In genomic region chr11:83632744-83633143, GRCm38 (mm10) we compare ENCODE assay signal across 10 mouse cellular contexts. TPM values are rescaled to one million over a fixed set of nuclear protein-coding genes. Genes with fewer than 3 reads are reported as not detected.
A peak's percentile ranks its signal among the peaks of the same experiment; 100 is the strongest.
DNase-seq lines count a peak whose midpoint lies in the region; ATAC-seq and TF ChIP-seq lines count a peak whose summit lies in the region.
"Had no signal": no experiment of that assay in that cellular context is flagged by ENCODE, and none has a peak within 500 bp of the region (broad histone marks: within the 10 kb centered on the region; RNA-seq: fewer than 3 reads in every experiment).

No protein-coding gene starts in this region.

- DNase-seq in gastrocnemius, adult 2 months, result no peak
- no peak for DNase-seq in gastrocnemius, postnatal 4 days (ENCODE audit: low spot score in 2 of 2)
- peak; percentile 41 for DNase-seq in left cerebral cortex, postnatal 4 days
- DNase-seq in left cerebral cortex, postnatal 10 days (ENCODE audit: extremely low spot score in 1 of 2, low spot score in 2 of 2), result no peak
- peak; percentile 7 for DNase-seq in ES-CJ7 (ENCODE audit: low read depth, low spot score)
- no peak for DNase-seq in embryo, embryonic 9.5 days (ENCODE audit: extremely low spot score)
- no peak for DNase-seq in T-cell, adult 2 months (ENCODE audit: low spot score)

- peak; percentile 53 for ATAC-seq in megakaryocyte, adult 5-6 weeks (ENCODE audit: poor library complexity, severe bottlenecking)

- H3K27ac ChIP-seq in gastrocnemius, adult 2 months, result no peak overlapping the region

- TF ChIP-seq CTCF in gastrocnemius, adult 2 months (IDR thresholded peaks at IDR 0.05), result peak; percentile 21; the same call in 1 of the 2 replicates

- intact Hi-C loops in gastrocnemius, adult 2 months (cut with DNase I), result no loop called here
- intact Hi-C loops in left cerebral cortex, postnatal 4 days (cut with DNase I), result no loop called here
- intact Hi-C loops in left cerebral cortex, postnatal 10 days (cut with DNase I), result loop anchor here (5.0 kb wide), 1 partner anchor 75 kb away; no protein-coding TSS in a partner anchor

- no peak overlapping the region for H3K4me3 ChIP-seq in gastrocnemius, adult 2 months

RNA-seq across cellular contexts. Expression of gene Rpl9-ps1, which starts 12.7 kb away (rescaled TPM):
- not detected for total RNA-seq in gastrocnemius, adult 2 months (2021)
- not detected for total RNA-seq in gastrocnemius, postnatal 4 days (2021)
- total RNA-seq in left cerebral cortex, postnatal 4 days (2021), result not detected
- not detected for total RNA-seq in left cerebral cortex, postnatal 10 days (2021)
- total RNA-seq in megakaryocyte, adult 5-6 weeks (2015), result 1.0 TPM in 1 of 2 replicates, not detected in the other
- not detected in 2 replicates for total RNA-seq in megakaryocyte, adult 5-6 weeks (2017)
- total RNA-seq: G1E; gastrocnemius, adult 8-10 months had no signal

RNA-seq across cellular contexts. Expression of gene Ccl3, which starts 16.4 kb away (rescaled TPM):
- total RNA-seq in gastrocnemius, adult 2 months (2021), result not detected
- not detected for total RNA-seq in gastrocnemius, postnatal 4 days (2021)
- under 1 TPM in 1 of 2 experiments, not detected in 1; 0.64 TPM for total RNA-seq in left cerebral cortex, postnatal 4 days (2021)
- under 1 TPM in 1 of 2 experiments, not detected in 1; 0.81 TPM for total RNA-seq in left cerebral cortex, postnatal 10 days (2021)
- total RNA-seq in megakaryocyte, adult 5-6 weeks (2015), result 299 and 403 TPM in 2 replicates
- 184 and 222 TPM in 2 replicates for total RNA-seq in megakaryocyte, adult 5-6 weeks (2017)
- total RNA-seq: gastrocnemius, adult 8-10 months had no signal

RNA-seq across cellular contexts. Expression of gene Ccl4, which starts 29.6 kb away (rescaled TPM):
- total RNA-seq in gastrocnemius, adult 2 months (2021), result not detected
- under 1 TPM in 1 of 2 experiments, not detected in 1; 0.44 TPM for total RNA-seq in gastrocnemius, postnatal 4 days (2021)
- not detected for total RNA-seq in left cerebral cortex, postnatal 4 days (2021)
- not detected for total RNA-seq in left cerebral cortex, postnatal 10 days (2021)
- total RNA-seq in megakaryocyte, adult 5-6 weeks (2015), result 36.0 and 59.5 TPM in 2 replicates
- total RNA-seq in megakaryocyte, adult 5-6 weeks (2017), result 36.2 and 51.5 TPM in 2 replicates
- total RNA-seq: gastrocnemius, adult 8-10 months had no signal

RNA-seq across cellular contexts. Expression of gene Ccl6, which starts 39.9 kb away (rescaled TPM):
- total RNA-seq in gastrocnemius, adult 2 months (2021), result 1 to 10 TPM; 5.5 to 9.3 TPM
- 1 to 10 TPM; 2.9 to 3.7 TPM for total RNA-seq in gastrocnemius, postnatal 4 days (2021)
- 1 to 10 TPM; 1.4 to 1.6 TPM for total RNA-seq in left cerebral cortex, postnatal 4 days (2021)
- total RNA-seq in left cerebral cortex, postnatal 10 days (2021), result 1 to 10 TPM in 1 of 2 experiments, under 1 TPM in 1; 0.97 to 1.6 TPM
- 916 and 950 TPM in 2 replicates for total RNA-seq in megakaryocyte, adult 5-6 weeks (2015)
- total RNA-seq in megakaryocyte, adult 5-6 weeks (2017), result 592 and 639 TPM in 2 replicates

RNA-seq across cellular contexts. Expression of gene Ccl9, which starts 54.3 kb away (rescaled TPM):
- 1 to 10 TPM; 2.4 to 6.2 TPM for total RNA-seq in gastrocnemius, adult 2 months (2021)
- total RNA-seq in gastrocnemius, postnatal 4 days (2021), result 1 to 10 TPM; 4.0 to 4.9 TPM
- 1 to 10 TPM; 1.3 to 2.0 TPM for total RNA-seq in left cerebral cortex, postnatal 4 days (2021)
- 1 to 10 TPM; 1.5 to 3.6 TPM for total RNA-seq in left cerebral cortex, postnatal 10 days (2021)
- total RNA-seq in megakaryocyte, adult 5-6 weeks (2015), result 447 and 459 TPM in 2 replicates
- 282 and 303 TPM in 2 replicates for total RNA-seq in megakaryocyte, adult 5-6 weeks (2017)

Comparison
In these comparisons a context has a peak if more than half of its experiments do, and no peak if none do; other contexts are left out.
1. DNase-seq: peak in left cerebral cortex, postnatal 4 days (single experiment) and ES-CJ7 (single experiment); none in gastrocnemius, adult 2 months (single experiment), gastrocnemius, postnatal 4 days (0 of 2), left cerebral cortex, postnatal 10 days (0 of 2), embryo, embryonic 9.5 days (single experiment) and T-cell, adult 2 months (single experiment).
2. RNA of gene Ccl3, which starts 16.4 kb away (total RNA-seq): 184 to 403 TPM in megakaryocyte, adult 5-6 weeks; 0.81 TPM in left cerebral cortex, postnatal 10 days, 0.64 TPM in left cerebral cortex, postnatal 4 days, not detected in gastrocnemius, postnatal 4 days and not detected in gastrocnemius, adult 2 months; every median in the first group is over 100 times any median in the second.
3. RNA of gene Ccl4, which starts 29.6 kb away (total RNA-seq): 36.0 to 59.5 TPM in megakaryocyte, adult 5-6 weeks; 0.44 TPM in gastrocnemius, postnatal 4 days, not detected in left cerebral cortex, postnatal 10 days, not detected in left cerebral cortex, postnatal 4 days and not detected in gastrocnemius, adult 2 months; every median in the first group is over 10 times any median in the second.